Mouse (Mus musculus): Measurements from ENCODE around the gene G3bp2.

Gene G3bp2

GRCm38 (mm10) chr5:92098351-92099109 lies 15.0 kb upstream of the G3bp2 start:
- DNase-seq (ENCODE audit: low spot score in 2 of 2) = no peak

GRCm38 (mm10) chr5:92097779-92098178 lies 14.3 kb upstream of the G3bp2 start:
- DNase-seq (ENCODE audit: low spot score in 2 of 2) = no peak

GRCm38 (mm10) chr5:92096786-92097185 lies 13.3 kb upstream of the G3bp2 start:
- no peak for DNase-seq (ENCODE audit: low spot score in 2 of 2)

GRCm38 (mm10) chr5:92094062-92094415 lies 10.5 kb upstream of the G3bp2 start:
- DNase-seq (ENCODE audit: low spot score in 2 of 2) = no peak

GRCm38 (mm10) chr5:92093263-92094061 lies 9.9 kb upstream of the G3bp2 start:
- DNase-seq (ENCODE audit: low spot score in 2 of 2) = no peak

GRCm38 (mm10) chr5:92087469-92087868 lies 4.0 kb upstream of the G3bp2 start:
- DNase-seq (ENCODE audit: low spot score in 2 of 2) = no peak

GRCm38 (mm10) chr5:92085821-92086550 lies 2.5 kb upstream of the G3bp2 start:
- no peak for DNase-seq (ENCODE audit: low spot score in 2 of 2)

- no peak for DNase-seq (ENCODE audit: low spot score in 2 of 2)
Measured at GRCm38 (mm10) chr5:92085246-92085645, 1.7 kb upstream of the G3bp2 start.

- DNase-seq (ENCODE audit: low spot score in 2 of 2) = peak; percentile 75 to 78
Measured at GRCm38 (mm10) chr5:92082821-92083401, 608 bp downstream of the G3bp2 start.

GRCm38 (mm10) chr5:92081326-92081725 lies 2.2 kb downstream of the G3bp2 start:
- DNase-seq (ENCODE audit: low spot score in 2 of 2) = no peak

GRCm38 (mm10) chr5:92080400-92080799 lies 3.1 kb downstream of the G3bp2 start:
- DNase-seq (ENCODE audit: low spot score in 2 of 2) = no peak

GRCm38 (mm10) chr5:92079304-92079703 lies 4.2 kb downstream of the G3bp2 start:
- DNase-seq (ENCODE audit: low spot score in 2 of 2) = no peak

- no peak for DNase-seq (ENCODE audit: low spot score in 2 of 2)
Measured at GRCm38 (mm10) chr5:92078751-92079150, 4.8 kb downstream of the G3bp2 start.

GRCm38 (mm10) chr5:92076273-92076672 lies 7.2 kb downstream of the G3bp2 start:
- DNase-seq (ENCODE audit: low spot score in 2 of 2) = no peak

GRCm38 (mm10) chr5:92074061-92074460 lies 9.5 kb downstream of the G3bp2 start:
- DNase-seq (ENCODE audit: low spot score in 2 of 2) = no peak

GRCm38 (mm10) chr5:92063192-92063591 lies 20.3 kb downstream of the G3bp2 start:
- no peak for DNase-seq (ENCODE audit: low spot score in 2 of 2)

GRCm38 (mm10) chr5:92052866-92053265 lies 30.7 kb downstream of the G3bp2 start:
- no peak for DNase-seq (ENCODE audit: low spot score in 2 of 2)

GRCm38 (mm10) chr5:92050419-92050818 lies 33.1 kb downstream of the G3bp2 start:
- no peak for DNase-seq (ENCODE audit: low spot score in 2 of 2)

GRCm38 (mm10) chr5:92043783-92044182 lies 39.7 kb downstream of the G3bp2 start, which contains the start of gene Cdkl2:
Cdkl2 (minus strand) TSS chr5:92043883.
- no peak for DNase-seq (ENCODE audit: low spot score in 2 of 2)

GRCm38 (mm10) chr5:92042377-92043348 lies 40.9 kb downstream of the G3bp2 start:
- peak; percentile 95 to 98 for DNase-seq (ENCODE audit: low spot score in 2 of 2)

- DNase-seq (ENCODE audit: low spot score in 2 of 2) = no peak
Measured at GRCm38 (mm10) chr5:92019960-92020359, 63.6 kb downstream of the G3bp2 start.
